Mouse (Mus musculus) C2C12 (cell line): ENCODE results near the gene Adora1.

Source experiments
- CEBPB ChIP-seq: IDR thresholded peaks from one replicate; pipeline ENCODE4 v1.6.1; 2011; ENCODE audit warnings: low read depth, mild to moderate bottlenecking, control low read depth, moderate library complexity
- CTCF ChIP-seq: IDR thresholded peaks from one replicate; pipeline ENCODE4 v1.5.1; 2011; ENCODE audit not compliant: control insufficient read depth, insufficient read depth, insufficient read length
- MYOG ChIP-seq: IDR thresholded peaks from one replicate; pipeline ENCODE4 v1.6.1; 2011; ENCODE audit not compliant: control insufficient read depth, insufficient read length; ENCODE audit errors: extremely low read depth
- USF1 ChIP-seq: IDR thresholded peaks from one replicate; pipeline ENCODE4 v1.6.1; 2011; ENCODE audit warnings: low read depth, mild to moderate bottlenecking, control low read depth, moderate library complexity

DNA sequence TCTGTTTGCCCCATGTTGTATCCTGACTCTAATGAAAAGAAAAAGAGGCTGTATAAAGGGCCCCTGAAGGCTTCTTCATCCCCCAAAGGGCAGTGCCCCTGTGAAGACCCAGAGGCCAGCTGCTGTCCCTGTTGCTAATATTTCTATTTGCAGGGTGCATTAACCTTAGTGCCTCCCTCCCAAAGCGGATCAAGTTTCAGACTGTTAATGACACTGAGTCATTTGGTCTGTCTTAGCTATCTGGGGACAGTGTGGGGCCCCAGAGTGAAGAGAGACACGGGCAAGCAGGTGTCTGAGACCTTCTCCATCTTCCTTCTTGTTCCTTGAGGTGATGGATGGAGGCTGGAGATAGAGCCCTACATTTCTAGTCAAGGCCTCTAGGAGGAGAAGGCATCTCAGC is 40.1 kb downstream of the Adora1 start:
- TF ChIP-seq MYOG (no peak), USF1 (no peak), CTCF (no peak), CEBPB (no peak)
